Mouse (Mus musculus) forebrain, embryonic 12.5 days (tissue): ENCODE measurements around the gene Prss41. TPM values are rescaled to one million over a fixed set of nuclear protein-coding genes. Genes with fewer than 3 reads are reported as not detected.
A peak's percentile ranks its signal among the peaks of the same experiment; 100 is the strongest.

Source experiments
- ATAC-seq: fragments of 200-750 bp; cut with Nextera tagmentation; 2 replicates; pipeline ENCODE4 v1.8.0; 2017; ENCODE audit warnings: moderate TSS enrichment; ENCODE audit not compliant: low FRiP score
- H3K27ac ChIP-seq: fragments of 300-500 bp; sonication (generic); 2 replicates; pipeline ENCODE4 v1.5.1; 2016; ENCODE audit warnings: mild to moderate bottlenecking
- H3K27me3 ChIP-seq: fragments of 300-500 bp; sonication (generic); 2 replicates; pipeline ENCODE4 v1.6.1; 2016; ENCODE audit warnings: mild to moderate bottlenecking
- H3K36me3 ChIP-seq: fragments of 300-500 bp; sonication (generic); replicated peaks from 2 replicates; pipeline ENCODE4 v1.6.1; 2016; ENCODE audit warnings: mild to moderate bottlenecking
- H3K4me1 ChIP-seq: fragments of 300-500 bp; sonication (generic); 2 replicates; pipeline ENCODE4 v1.6.1; 2016
- H3K4me2 ChIP-seq: fragments of 300-500 bp; sonication (generic); 2 replicates; pipeline ENCODE4 v1.6.1; 2016; ENCODE audit warnings: mild to moderate bottlenecking, moderate library complexity
- H3K4me3 ChIP-seq: fragments of 300-500 bp; sonication (generic); replicated peaks from 2 replicates; pipeline ENCODE4 v1.5.1; 2016; ENCODE audit warnings: mild to moderate bottlenecking
- H3K9ac ChIP-seq: fragments of 300-500 bp; sonication (generic); 2 replicates; pipeline ENCODE4 v1.6.1; 2016; ENCODE audit warnings: mild to moderate bottlenecking
- H3K9me3 ChIP-seq: fragments of 300-500 bp; sonication (generic); 2 replicates; pipeline ENCODE4 v1.6.1; 2016
- WGBS: fragments of 180-500 bp; shearing (Covaris S2); methylation state at CpG from one replicate; pipeline ENCODE4 v1.1.7; 2016; 5-methylcytosine and 5-hydroxymethylcytosine counted together
- microRNA-seq: library from miRNA; unstranded; fragments of <30 nt; microRNA quantifications from one replicate; pipeline ENCODE4, GENCODE M21; 2017
- polyA plus RNA-seq: library from polyadenylated mRNA; unstranded; fragments of >200 nt; fragmentation: Nextera tagmentation; extraction: Ambion mirVana; gene quantifications from 2 replicates; pipeline ENCODE4 v1.2.1, GENCODE M21; 2016

Prss41 gene
- polyA plus RNA-seq, 1 experiment from 2014 or later, result 3.0 TPM

- no peaks in the 10 kb centered on the region for H3K36me3 ChIP-seq
- no peak overlapping the region for H3K4me3 ChIP-seq
- H3K4me1 ChIP-seq, result peaks cover 13% of the 10 kb centered on the region
- H3K27me3 ChIP-seq, result no peaks in the 10 kb centered on the region
- WGBS, result 97% methylated on average over 8 of the region's 8 CpGs
- ATAC-seq, result no peak
- H3K9me3 ChIP-seq, result no peaks in the 10 kb centered on the region
- no peak overlapping the region for H3K9ac ChIP-seq
- H3K27ac ChIP-seq, result no peak overlapping the region
- H3K4me2 ChIP-seq, result no peak overlapping the region
Observed at GRCm38 (mm10) chr17:23795323-23795722, 48.6 kb downstream of the Prss41 start.

GRCm38 (mm10) chr17:23791079-23791357, 53.0 kb downstream of the Prss41 start:
- H3K4me1 ChIP-seq, result peaks cover 24% of the 10 kb centered on the region
- ATAC-seq, result no peak
- peak overlapping the region; percentile 74; the same call in 1 of the 2 replicates for H3K9ac ChIP-seq
- no peaks in the 10 kb centered on the region for H3K36me3 ChIP-seq
- peak overlapping the region; percentile 39 for H3K4me3 ChIP-seq
- peak overlapping the region; percentile 94 for H3K27ac ChIP-seq
- 69% methylated on average over 2 of the region's 2 CpGs for WGBS
- H3K9me3 ChIP-seq, result no peaks in the 10 kb centered on the region
- H3K27me3 ChIP-seq, result no peaks in the 10 kb centered on the region
- H3K4me2 ChIP-seq, result peak overlapping the region; percentile 74

- Histone ChIP-seq H3K9me3 (no peaks in the 10 kb centered on the region), H3K4me3 (peak within 1 kb of the TSS; percentile 39), H3K4me2 (peak within 1 kb of the TSS; percentile 74), H3K27me3 (no peaks in the 10 kb centered on the region), H3K4me1 (peaks cover 26% of the 10 kb centered on the region), H3K27ac (peak within 1 kb of the TSS; percentile 94), H3K9ac (peak within 1 kb of the TSS; percentile 74), H3K36me3 (no peaks in the 10 kb centered on the region)
- peak; percentile 71 for ATAC-seq
- under 1% methylated on average over 29 of the region's 29 CpGs for whole genome bisulfite sequencing
Observed at GRCm38 (mm10) chr17:23790269-23791078, 53.5 kb downstream of the Prss41 start, which contains the start of gene Srrm2. TSS of gene Srrm2 (plus strand) at chr17:23790532.

- H3K27ac ChIP-seq, result peak overlapping the region; percentile 94
- 9% methylated on average over 8 of the region's 8 CpGs for WGBS
- no peak for ATAC-seq
Observed at GRCm38 (mm10) chr17:23789749-23790268, 54.2 kb downstream of the Prss41 start.

GRCm38 (mm10) chr17:23788973-23789372, 55.0 kb downstream of the Prss41 start:
- ATAC-seq, result no peak
- no peak overlapping the region for H3K27ac ChIP-seq
- H3K4me3 ChIP-seq, result no peak overlapping the region
- no peaks in the 10 kb centered on the region for H3K9me3 ChIP-seq
- no peak overlapping the region for H3K4me2 ChIP-seq
- H3K36me3 ChIP-seq, result no peaks in the 10 kb centered on the region
- H3K27me3 ChIP-seq, result no peaks in the 10 kb centered on the region
- peaks cover 27% of the 10 kb centered on the region for H3K4me1 ChIP-seq
- H3K9ac ChIP-seq, result no peak overlapping the region
- 90% methylated on average over 4 of the region's 4 CpGs for WGBS

More at GRCm38 (mm10) chr17:23789749-23790268, 54.2 kb downstream of the Prss41 start:
- Histone ChIP-seq H3K27me3 (no peaks in the 10 kb centered on the region), H3K9me3 (no peaks in the 10 kb centered on the region), H3K4me2 (peak overlapping the region; percentile 74), H3K4me3 (peak overlapping the region; percentile 39), H3K36me3 (no peaks in the 10 kb centered on the region), H3K4me1 (peaks cover 27% of the 10 kb centered on the region), H3K9ac (peak overlapping the region; percentile 74)

Small RNA genes within 50 kb of the gene (microRNA-seq; reads per million reads assigned to microRNA genes)
- not detected for gene Mir5125

Other genes starting within 250 kb of the Prss41 start
- gene Zfp13, start 244.7 kb downstream of the Prss41 start, polyA plus RNA-seq, result 22.1 and 22.6 TPM in 2 replicates
- gene Zscan10, start 243.3 kb downstream of the Prss41 start, polyA plus RNA-seq, result 0.17 TPM in 1 of 2 replicates, not detected in the other
- 0.78 and 0.91 TPM in 2 replicates for gene Mmp25, start 198.9 kb downstream of the Prss41 start, polyA plus RNA-seq
- gene Bicdl2, start 183.7 kb downstream of the Prss41 start, polyA plus RNA-seq, result 0.19 and 0.42 TPM in 2 replicates
- 47.1 and 50.3 TPM in 2 replicates for gene Hcfc1r1, start 170.6 kb downstream of the Prss41 start, polyA plus RNA-seq
- gene Thoc6, start 170.3 kb downstream of the Prss41 start, polyA plus RNA-seq, result 49.3 and 49.7 TPM in 2 replicates
- gene Tnfrsf12a, start 166.7 kb downstream of the Prss41 start, polyA plus RNA-seq, result 3.6 and 4.2 TPM in 2 replicates
- gene Cldn6, start 164.9 kb downstream of the Prss41 start, polyA plus RNA-seq, result 7.1 and 8.0 TPM in 2 replicates
- 6.3 and 8.2 TPM in 2 replicates for gene Cldn9, start 160.1 kb downstream of the Prss41 start, polyA plus RNA-seq
- gene 1520401A03Rik, start 121.4 kb downstream of the Prss41 start, polyA plus RNA-seq, result 0.17 TPM in 1 of 2 replicates, not detected in the other
- 47.3 and 49.6 TPM in 2 replicates for gene Pkmyt1, start 117.8 kb downstream of the Prss41 start, polyA plus RNA-seq
- 26.4 and 30.8 TPM in 2 replicates for gene Paqr4, start 103.3 kb downstream of the Prss41 start, polyA plus RNA-seq
- gene Kremen2, start 98.3 kb downstream of the Prss41 start, polyA plus RNA-seq, result 1.4 and 1.6 TPM in 2 replicates
- gene Flywch1, start 72.6 kb downstream of the Prss41 start, polyA plus RNA-seq, result 173 and 179 TPM in 2 replicates
- 32.7 and 33.5 TPM in 2 replicates for gene Flywch2, start 58.1 kb downstream of the Prss41 start, polyA plus RNA-seq
- gene Srrm2, start 53.6 kb downstream of the Prss41 start, polyA plus RNA-seq, result 660 and 697 TPM in 2 replicates
- gene Elob, start 15.0 kb downstream of the Prss41 start, polyA plus RNA-seq, result 1,039 and 1,118 TPM in 2 replicates
- 0.14 TPM in 1 of 2 replicates, not detected in the other for gene Prss33, start 8.1 kb downstream of the Prss41 start, polyA plus RNA-seq
- gene Prss32, start 317 bp downstream of the Prss41 start, polyA plus RNA-seq, result not detected in 2 replicates
- gene Prss21, start 23.9 kb upstream of the Prss41 start, polyA plus RNA-seq, result not detected in 2 replicates
- gene Dcpp1, start 36.7 kb upstream of the Prss41 start, polyA plus RNA-seq, result not detected in 2 replicates
- not detected in 2 replicates for gene Dcpp2, start 36.7 kb upstream of the Prss41 start, polyA plus RNA-seq
- gene Dcpp3, start 73.3 kb upstream of the Prss41 start, polyA plus RNA-seq, result not detected in 2 replicates
- gene Sbp, start 97.5 kb upstream of the Prss41 start, polyA plus RNA-seq, result not detected in 2 replicates
- gene Sbpl, start 111.1 kb upstream of the Prss41 start, polyA plus RNA-seq, result not detected in 2 replicates
- not detected in 2 replicates for gene Prss30, start 136.4 kb upstream of the Prss41 start, polyA plus RNA-seq
- gene Prss22, start 153.9 kb upstream of the Prss41 start, polyA plus RNA-seq, result 0.33 and 0.35 TPM in 2 replicates
- 0.26 and 0.31 TPM in 2 replicates for gene Prss27, start 194.0 kb upstream of the Prss41 start, polyA plus RNA-seq
- gene Kctd5, start 229.3 kb upstream of the Prss41 start, polyA plus RNA-seq, result 91.7 and 92.2 TPM in 2 replicates